Mouse (Mus musculus) left cerebral cortex, postnatal 10 days (tissue): ENCODE data around the gene Wnk3. TPM values are rescaled to one million over a fixed set of nuclear protein-coding genes. Genes with fewer than 3 reads are reported as not detected.
"Not testable (repeated sequence)": the region's sequence is repeated elsewhere in the genome, so short reads cannot be mapped to it uniquely, and the experiment has no call there.

ENCODE experiments used
- DNase-seq, 2 experiments: peaks; one replicate each; pipeline ENCODE4 v3.0.0; 2021 to 2022; ENCODE audit warnings: low spot score in 2 of 2, mixed read lengths in 1 of 2; ENCODE audit errors: extremely low spot score in 1 of 2
- intact Hi-C: fragments of 180-260 bp; cut with DNase I; formaldehyde crosslinking; loops from one replicate; pipeline ENCODE4 v1.15.1; 2025
- total RNA-seq, 2 experiments: library from RNA; stranded (reverse); gene quantifications; 2 replicates each; pipeline ENCODE4 v1.2.3; 2021

Wnk3 gene
- 10 to 100 TPM; 35.1 to 40.9 TPM for total RNA-seq

GRCm38 (mm10) chrX:151197778-151198177 is at the start of gene Wnk3:
Gene Wnk3, plus strand, starts transcription at chrX:151198078.
- no peak for DNase-seq
- intact Hi-C loops = no loop called here

DNA sequence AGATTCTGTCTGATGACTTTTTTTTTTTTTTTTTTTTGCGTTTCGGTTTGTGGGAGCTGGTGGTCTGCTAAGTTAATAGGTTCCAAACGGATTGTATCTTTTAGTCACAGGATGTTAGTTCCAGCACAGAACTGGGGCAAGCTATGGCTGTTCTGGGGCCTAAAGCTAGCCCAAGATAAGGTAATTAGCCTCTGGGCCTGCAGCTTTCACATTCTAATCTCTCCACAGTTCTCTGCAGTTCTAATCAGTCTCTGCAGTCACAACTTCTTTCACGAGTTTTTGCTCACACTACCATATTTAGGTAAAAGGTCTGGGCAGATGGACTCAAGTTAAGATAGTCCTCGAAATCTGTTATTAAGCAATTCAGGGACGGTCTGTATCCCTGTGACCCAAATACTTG is 39.5 kb upstream of the Wnk3 start:
- intact Hi-C loops = no loop called here
- no peak for DNase-seq

- intact Hi-C loops = no loop called here
- peak; percentile 38 to 74 for DNase-seq
Measured at GRCm38 (mm10) chrX:151168438-151169131, 29.3 kb upstream of the Wnk3 start.

DNA sequence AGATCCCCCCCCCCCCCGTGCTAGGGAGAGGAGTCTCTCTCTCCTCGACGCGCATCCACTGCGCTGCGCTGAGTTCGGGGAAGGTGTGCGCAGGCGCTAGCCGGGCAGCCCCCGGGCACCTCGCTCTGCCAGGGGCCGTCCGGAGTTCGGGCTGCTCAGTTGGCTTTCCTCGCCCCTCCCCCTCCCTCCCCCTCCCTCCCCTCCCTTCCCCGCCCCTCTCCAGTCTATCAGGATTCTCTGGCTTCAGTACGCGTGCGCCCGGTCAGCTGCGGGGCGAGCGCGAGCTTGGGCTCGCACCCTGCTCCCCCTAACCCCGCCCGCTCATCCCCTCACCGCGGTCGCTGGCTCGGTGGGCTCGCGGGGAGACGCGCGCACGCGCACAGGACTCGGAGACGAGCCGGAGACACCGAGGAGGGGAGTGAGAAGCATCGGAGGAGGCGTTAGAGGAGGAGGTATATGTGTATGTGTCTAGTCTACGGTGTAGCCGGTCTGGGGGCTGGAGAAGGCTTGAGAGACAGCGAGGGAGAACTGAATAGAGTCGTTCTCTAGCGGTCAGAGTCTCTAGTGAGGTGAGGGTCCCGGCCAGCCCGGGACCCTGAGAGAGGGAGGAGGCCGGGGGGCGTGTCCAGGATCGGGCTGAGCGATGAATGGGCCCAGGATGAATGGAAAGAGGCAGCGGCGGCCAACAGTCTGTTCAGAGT is 28.5 kb upstream of the Wnk3 start:
- intact Hi-C loops = no loop called here
- peak; percentile 62 to 88 for DNase-seq

- intact Hi-C loops, DNase-seq: not testable (repeated sequence)
Measured at GRCm38 (mm10) chrX:151173134-151173533, 24.7 kb upstream of the Wnk3 start.

- intact Hi-C loops = no loop called here
- DNase-seq = no peak
Measured at GRCm38 (mm10) chrX:151298329-151298728, 100.5 kb downstream of the Wnk3 start.

GRCm38 (mm10) chrX:151313732-151314131 is 115.9 kb downstream of the Wnk3 start:
- intact Hi-C loops = no loop called here
- DNase-seq = no peak

DNA sequence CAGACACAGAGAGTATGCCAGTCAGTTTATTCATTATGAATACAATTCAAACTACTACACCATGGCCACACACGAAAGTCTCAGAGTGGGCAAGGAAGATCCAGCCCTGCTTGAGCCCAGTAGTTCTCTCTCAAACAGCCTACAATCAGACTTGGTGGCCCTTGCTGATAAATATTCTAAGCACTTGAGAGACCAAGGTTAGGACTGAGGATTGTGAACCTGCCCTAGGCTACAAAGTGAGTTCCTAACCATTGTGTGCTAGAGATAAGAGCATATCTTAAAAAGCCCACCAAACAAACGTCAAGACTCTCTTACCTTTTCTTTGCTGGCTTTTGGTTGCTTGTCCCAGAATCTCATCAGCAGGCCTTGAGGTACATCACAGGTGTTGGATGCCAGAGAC is 135.7 kb downstream of the Wnk3 start:
- no peak for DNase-seq
- intact Hi-C loops = no loop called here

DNA sequence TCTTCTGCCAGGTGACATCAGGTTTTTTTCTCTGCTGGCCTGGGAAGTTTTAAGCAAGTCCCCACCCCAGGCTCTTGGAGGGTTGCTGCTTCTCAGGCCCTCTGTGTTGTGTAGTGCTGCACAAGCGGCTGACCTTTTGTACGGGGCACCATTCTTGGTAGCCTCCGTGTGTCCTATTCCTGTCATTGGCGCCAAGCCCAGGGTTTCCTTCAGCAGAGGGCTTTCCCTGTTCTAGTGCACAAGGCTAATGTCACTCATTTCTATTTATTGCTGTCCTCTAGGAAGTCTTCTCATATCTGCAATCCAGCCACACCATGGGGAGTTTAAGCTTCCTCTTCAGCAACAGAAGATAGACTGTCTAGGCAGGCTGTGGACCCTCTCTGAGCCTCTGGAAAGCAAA is 139.9 kb downstream of the Wnk3 start:
- intact Hi-C loops = no loop called here
- peak in 1 of 2 experiments; percentile 35 for DNase-seq

DNA sequence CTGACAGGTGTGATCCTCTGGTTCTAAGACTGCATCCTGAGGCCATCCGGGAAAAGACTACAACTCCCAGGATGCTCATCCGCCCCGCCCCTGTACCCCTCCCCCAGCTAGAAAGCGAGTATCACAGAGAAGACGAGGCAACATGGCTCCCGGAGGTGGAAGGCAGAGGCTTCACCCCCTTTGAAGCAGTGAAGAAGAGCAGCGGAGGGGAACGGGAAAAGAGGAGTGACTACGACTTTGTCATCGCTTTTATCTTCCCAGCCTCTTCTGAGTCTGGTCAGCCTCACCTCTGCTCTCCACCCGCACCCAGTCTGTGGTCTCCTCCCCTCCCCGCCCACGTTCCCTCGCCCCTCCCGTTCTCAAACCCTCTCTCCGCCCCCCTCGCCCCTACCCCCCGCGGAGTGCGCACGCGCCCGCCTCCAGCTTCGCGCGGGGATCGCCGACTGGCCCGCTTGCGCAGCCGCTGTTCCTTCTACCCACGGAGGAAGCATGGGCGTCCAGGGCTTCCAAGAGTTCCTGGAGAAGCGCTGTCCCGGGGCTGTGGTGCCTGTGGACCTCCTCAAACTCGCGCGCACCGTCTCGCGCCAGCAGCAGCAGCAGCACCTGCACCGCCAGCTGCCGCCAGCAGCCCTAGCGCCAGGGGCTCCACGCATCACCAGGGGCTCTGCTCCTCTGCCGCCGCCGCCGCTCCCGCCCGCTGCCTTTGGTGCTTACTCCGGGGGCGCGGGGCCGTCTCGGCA is 146.1 kb downstream of the Wnk3 start, which contains the start of gene Fam120c:
TSS of gene Fam120c (plus strand) at position 415 of the 740 bp plus-strand sequence.
- intact Hi-C loops = no loop called here
- DNase-seq = peak; percentile 79 to 92

DNA sequence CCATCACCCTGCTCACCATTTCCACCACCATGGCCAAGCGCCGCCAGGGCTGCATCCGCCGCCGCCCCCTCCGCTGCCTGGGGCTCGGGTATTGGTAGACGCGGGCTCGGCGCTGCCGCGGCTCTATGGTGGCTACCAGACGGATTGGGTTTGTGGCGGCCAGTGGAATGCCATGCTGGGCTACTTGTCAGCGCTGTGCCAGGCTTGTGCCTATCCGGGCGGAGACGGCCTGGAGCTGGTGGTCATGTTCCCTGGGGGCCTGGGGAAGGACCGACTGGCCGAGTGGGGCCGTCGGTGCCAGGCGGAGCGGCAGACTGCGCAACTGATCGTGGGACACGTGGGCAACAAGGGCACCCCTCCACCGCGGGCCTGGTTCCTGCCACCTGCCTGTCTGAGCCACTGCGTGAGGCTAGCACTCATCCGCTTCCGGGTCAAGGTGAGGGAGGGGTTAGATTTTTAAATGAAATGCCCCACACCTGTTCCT is 146.7 kb downstream of the Wnk3 start:
- peak; percentile 29 to 52 for DNase-seq
- intact Hi-C loops = no loop called here

DNA sequence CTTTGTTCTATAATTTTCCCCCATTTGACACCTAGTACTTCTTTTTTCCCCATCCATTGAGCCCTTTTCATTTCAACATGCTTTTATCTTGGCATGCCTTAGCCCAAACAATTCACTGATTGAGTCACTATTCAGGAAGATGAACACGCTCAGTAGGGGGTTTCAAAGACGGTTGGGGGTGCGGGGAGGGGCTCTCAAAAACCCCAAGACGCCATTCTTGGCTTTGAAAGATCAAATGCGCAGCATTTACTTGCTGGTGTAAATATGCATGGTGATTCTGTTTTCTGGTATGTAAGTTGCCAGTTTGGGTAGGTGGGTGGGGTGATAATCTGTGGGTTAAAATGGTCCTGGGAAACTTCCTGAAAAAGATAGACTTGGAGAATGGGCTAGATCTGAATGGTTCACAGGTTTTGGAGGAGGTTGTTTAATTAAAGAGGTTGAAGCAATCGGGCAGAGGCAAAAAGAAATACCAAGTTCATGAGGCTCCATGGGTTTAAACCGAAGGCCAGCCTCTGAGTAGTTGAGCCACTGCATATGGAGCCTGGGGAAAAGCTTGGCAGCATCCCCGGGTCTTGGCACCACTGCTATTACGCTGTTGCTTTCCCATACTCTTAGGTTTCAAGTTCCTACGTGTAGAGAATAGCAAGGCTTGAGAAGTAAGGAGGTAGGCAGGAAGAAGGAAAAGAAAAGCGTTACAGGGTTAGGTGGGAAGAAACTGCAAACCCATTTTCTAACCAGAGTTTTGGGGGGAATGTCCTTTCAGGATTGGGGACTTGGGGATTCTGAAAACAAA is 147.7 kb downstream of the Wnk3 start:
- intact Hi-C loops = no loop called here
- DNase-seq = peak; percentile 7 to 20

DNA sequence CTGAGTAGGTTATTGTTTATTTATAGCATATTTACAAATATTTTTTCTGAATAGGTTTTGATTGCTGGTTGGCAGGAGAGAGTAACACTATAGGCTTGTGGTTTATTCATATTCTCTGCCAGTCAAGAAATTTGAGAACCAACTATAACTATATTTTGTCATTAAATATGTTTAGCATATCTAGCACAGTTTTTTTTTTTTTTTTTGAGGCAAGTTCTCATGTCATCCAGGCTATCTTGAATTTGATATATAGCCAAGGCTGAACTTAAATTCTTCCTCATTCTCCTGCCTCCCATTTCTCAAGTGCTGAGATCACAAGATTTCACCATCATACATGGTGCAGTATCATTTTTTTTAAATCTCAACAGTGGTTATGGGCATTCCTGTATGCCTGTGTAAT is 149.4 kb downstream of the Wnk3 start:
- DNase-seq = no peak
- intact Hi-C loops = no loop called here

GRCm38 (mm10) chrX:151349322-151349721 is 151.4 kb downstream of the Wnk3 start:
- DNase-seq = no peak

More at GRCm38 (mm10) chrX:151349322-151349721, 151.4 kb downstream of the Wnk3 start:
- intact Hi-C loops = no loop called here

Other genes starting within 250 kb of the Wnk3 start
- gene Gnl3l, start 180.8 kb upstream of the Wnk3 start, total RNA-seq = 100 to 1,000 TPM; 214 to 221 TPM
- gene Fgd1, start 151.9 kb upstream of the Wnk3 start, total RNA-seq = 10 to 100 TPM; 31.2 to 31.7 TPM
- 10 to 100 TPM; 51.7 to 61.3 TPM for gene Tsr2, start 101.5 kb upstream of the Wnk3 start, total RNA-seq
- gene Fam120c, start 146.1 kb downstream of the Wnk3 start, total RNA-seq = 10 to 100 TPM; 40.3 to 40.5 TPM